Mouse (Mus musculus) frontal cortex, postnatal 25 days (tissue): ENCODE measurements around the gene Taf3.

Experiments used
- DNase-seq, 2 experiments: peaks; one replicate each; pipeline ENCODE4 v3.0.0; 2022; ENCODE audit warnings: low spot score in 2 of 2

Taf3 gene

GRCm38 (mm10) chr2:10010263-10010909 lies 38.0 kb downstream of the Taf3 start:
- DNase-seq: no peak

GRCm38 (mm10) chr2:10009671-10010254 lies 38.6 kb downstream of the Taf3 start:
- no peak for DNase-seq

- no peak for DNase-seq
Measured at GRCm38 (mm10) chr2:10008593-10008992, 39.8 kb downstream of the Taf3 start.

GRCm38 (mm10) chr2:10004960-10005621 lies 43.3 kb downstream of the Taf3 start:
- DNase-seq: no peak

GRCm38 (mm10) chr2:10003358-10003757 lies 45.0 kb downstream of the Taf3 start:
- DNase-seq: no peak

- no peak for DNase-seq
Measured at GRCm38 (mm10) chr2:10001591-10001990, 46.8 kb downstream of the Taf3 start.

- DNase-seq: no peak
Measured at GRCm38 (mm10) chr2:9997535-9997934, 50.9 kb downstream of the Taf3 start.

- DNase-seq: no peak
Measured at GRCm38 (mm10) chr2:9996111-9996510, 52.3 kb downstream of the Taf3 start.

- no peak for DNase-seq
Measured at GRCm38 (mm10) chr2:9990690-9991229, 57.6 kb downstream of the Taf3 start.

- DNase-seq: no peak
Measured at GRCm38 (mm10) chr2:9989649-9990547, 58.5 kb downstream of the Taf3 start.

- DNase-seq: no peak
Measured at GRCm38 (mm10) chr2:9988290-9988689, 60.1 kb downstream of the Taf3 start.

GRCm38 (mm10) chr2:9985979-9986447 lies 62.4 kb downstream of the Taf3 start:
- no peak for DNase-seq

- DNase-seq: no peak
Measured at GRCm38 (mm10) chr2:9982446-9982845, 66.0 kb downstream of the Taf3 start.

GRCm38 (mm10) chr2:9971927-9972326 lies 76.5 kb downstream of the Taf3 start:
- DNase-seq: no peak

- no peak for DNase-seq
Measured at GRCm38 (mm10) chr2:9970579-9970978, 77.8 kb downstream of the Taf3 start.

GRCm38 (mm10) chr2:9970178-9970577 lies 78.2 kb downstream of the Taf3 start:
- DNase-seq: no peak

- no peak for DNase-seq
Measured at GRCm38 (mm10) chr2:9969734-9970133, 78.7 kb downstream of the Taf3 start.

GRCm38 (mm10) chr2:9966634-9967033 lies 81.8 kb downstream of the Taf3 start:
- DNase-seq: no peak

GRCm38 (mm10) chr2:9965608-9966007 lies 82.8 kb downstream of the Taf3 start:
- no peak for DNase-seq

- DNase-seq: no peak
Measured at GRCm38 (mm10) chr2:9962871-9963270, 85.5 kb downstream of the Taf3 start.

- no peak for DNase-seq
Measured at GRCm38 (mm10) chr2:9961708-9962107, 86.7 kb downstream of the Taf3 start.

GRCm38 (mm10) chr2:9958011-9958410 lies 90.4 kb downstream of the Taf3 start:
- no peak for DNase-seq
